Mouse (Mus musculus) megakaryocyte, embryonic 14.5 days (primary cell): ENCODE measurements around the gene Mroh2a. TPM values are rescaled to one million over a fixed set of nuclear protein-coding genes. Genes with fewer than 3 reads are reported as not detected.
A peak's percentile ranks its signal among the peaks of the same experiment; 100 is the strongest.

ENCODE experiments used
- H3K27me3 ChIP-seq: replicated peaks from 2 replicates; pipeline ENCODE3; 2012; ENCODE audit warnings: inconsistent platforms
- H3K36me3 ChIP-seq: replicated peaks from 2 replicates; pipeline ENCODE3; 2012; ENCODE audit warnings: low read length, inconsistent platforms, mixed read lengths
- H3K4me1 ChIP-seq: 2 replicates; pipeline ENCODE4 v1.6.1; 2012; ENCODE audit warnings: inconsistent platforms
- H3K4me3 ChIP-seq: replicated peaks from 2 replicates; pipeline ENCODE3; 2012; ENCODE audit warnings: moderate library complexity, mild to moderate bottlenecking, inconsistent platforms
- H3K9me3 ChIP-seq: 2 replicates; pipeline ENCODE4 v1.6.1; 2012; ENCODE audit warnings: inconsistent platforms
- FLI1 ChIP-seq: IDR thresholded peaks from 2 replicates; pipeline ENCODE4 v1.6.1; 2012; ENCODE audit warnings: low read length, inconsistent platforms, mixed read lengths
- GATA1 ChIP-seq: IDR thresholded peaks from 3 replicates; pipeline ENCODE4 v1.6.1; 2012; ENCODE audit warnings: mixed read lengths, low read length, inconsistent platforms, borderline replicate concordance
- polyA plus RNA-seq: library from polyadenylated mRNA; stranded (reverse); fragments of >175 nt; gene quantifications from 2 replicates; pipeline ENCODE4 v1.2.3, GENCODE M21; 2012; ENCODE audit warnings: low replicate concordance; ENCODE audit not compliant: insufficient read depth

Mroh2a gene
- not detected in 2 replicates for polyA plus RNA-seq

GRCm38 (mm10) chr1:88226670-88227379 is at the start of gene Mroh2a:
Gene Mroh2a (plus strand): TSS chr1:88226986.
- TF ChIP-seq GATA1 (no peak), FLI1 (no peak)
- H3K27me3 ChIP-seq = no peaks in the 10 kb centered on the region
- no peaks in the 10 kb centered on the region for H3K4me1 ChIP-seq
- H3K9me3 ChIP-seq = peaks cover 50% of the 10 kb centered on the region
- no peak within 1 kb of the TSS for H3K4me3 ChIP-seq
- no peaks in the 10 kb centered on the region for H3K36me3 ChIP-seq

DNA sequence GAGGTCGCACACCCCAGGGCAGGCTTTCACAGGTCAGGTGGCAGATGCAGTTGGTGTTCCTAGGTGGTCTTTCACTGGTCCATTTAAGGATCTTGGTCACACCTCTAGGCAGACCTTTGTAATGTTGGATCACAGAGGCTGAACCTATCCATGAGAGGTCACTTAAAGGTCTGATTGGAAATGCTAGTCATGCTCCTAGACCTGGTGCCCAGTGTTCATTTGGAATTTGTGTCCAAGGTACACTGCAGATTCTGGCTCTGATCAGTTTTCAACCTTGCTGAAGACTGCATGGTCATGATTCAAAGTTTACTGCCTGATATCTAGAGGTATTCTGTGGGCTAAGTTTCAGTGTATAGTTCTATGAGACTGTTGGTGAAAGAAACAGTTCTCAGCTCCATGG is 47.1 kb upstream of the Mroh2a start:
- H3K9me3 ChIP-seq = peaks cover 42% of the 10 kb centered on the region
- no peaks in the 10 kb centered on the region for H3K36me3 ChIP-seq
- no peaks in the 10 kb centered on the region for H3K27me3 ChIP-seq
- no peak for TF ChIP-seq GATA1
- TF ChIP-seq FLI1 = no peak
- peaks cover 4% of the 10 kb centered on the region for H3K4me1 ChIP-seq
- H3K4me3 ChIP-seq = no peak overlapping the region

- no peaks in the 10 kb centered on the region; the same call in 1 of the 2 replicates for H3K9me3 ChIP-seq
- TF ChIP-seq FLI1 (no peak), GATA1 (no peak)
- no peaks in the 10 kb centered on the region for H3K27me3 ChIP-seq
- no peak overlapping the region for H3K4me3 ChIP-seq
- peaks cover 4% of the 10 kb centered on the region for H3K4me1 ChIP-seq
- H3K36me3 ChIP-seq = no peaks in the 10 kb centered on the region
Observed at GRCm38 (mm10) chr1:88186325-88186935, 40.4 kb upstream of the Mroh2a start.

DNA sequence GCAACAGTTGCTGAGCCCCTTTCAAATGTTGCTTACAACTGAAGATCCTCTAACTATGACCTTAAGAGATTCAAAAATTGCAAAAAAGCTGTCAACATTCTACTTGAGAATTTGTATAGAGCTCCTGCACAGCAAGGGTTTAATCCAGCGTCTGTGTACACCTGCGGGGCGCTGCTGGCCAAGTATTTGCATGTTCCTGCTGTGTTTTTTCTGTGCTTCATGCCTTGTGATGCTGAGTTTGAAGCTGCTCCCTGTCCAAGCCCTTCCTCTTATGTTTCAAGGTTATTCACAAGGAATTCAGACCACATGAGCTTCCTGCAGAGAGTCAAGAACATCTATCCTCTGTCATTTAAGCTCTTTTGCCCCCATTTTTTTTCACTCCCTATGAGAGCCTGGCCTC is 34.6 kb upstream of the Mroh2a start:
- H3K4me3 ChIP-seq = no peak overlapping the region
- no peaks in the 10 kb centered on the region for H3K4me1 ChIP-seq

GRCm38 (mm10) chr1:88195687-88196086 is 31.1 kb upstream of the Mroh2a start:
- Histone ChIP-seq H3K27me3 (peaks cover 8% of the 10 kb centered on the region), H3K4me1 (no peaks in the 10 kb centered on the region), H3K36me3 (no peaks in the 10 kb centered on the region), H3K4me3 (no peak overlapping the region), H3K9me3 (no peaks in the 10 kb centered on the region)
- TF ChIP-seq GATA1 (no peak), FLI1 (no peak)

More for the DNA sequence above, 34.6 kb upstream of the Mroh2a start:
- no peak for TF ChIP-seq FLI1
- TF ChIP-seq GATA1 = no peak
- no peaks in the 10 kb centered on the region for H3K9me3 ChIP-seq
- H3K36me3 ChIP-seq = no peaks in the 10 kb centered on the region
- no peaks in the 10 kb centered on the region for H3K27me3 ChIP-seq

DNA sequence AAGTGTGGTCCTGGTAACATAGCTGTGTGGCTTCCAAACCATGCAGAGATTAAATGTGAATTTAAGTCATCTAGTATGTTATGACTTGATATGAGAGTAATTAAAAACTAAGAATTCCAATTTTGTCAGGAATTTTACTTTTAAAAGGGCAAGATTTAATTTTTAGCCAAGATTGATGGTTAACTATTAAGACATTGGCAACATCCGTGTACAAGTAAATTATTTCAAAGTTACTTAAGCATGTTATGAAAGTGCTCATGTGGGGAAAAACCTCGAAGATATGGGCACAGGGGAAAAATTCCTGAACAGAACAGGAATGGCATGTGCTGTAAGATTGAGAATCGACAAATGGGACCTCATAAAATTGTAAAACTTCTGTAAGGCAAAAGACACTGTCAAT is 29.3 kb upstream of the Mroh2a start:
- Histone ChIP-seq H3K27me3 (peaks cover 8% of the 10 kb centered on the region), H3K9me3 (no peaks in the 10 kb centered on the region), H3K36me3 (no peaks in the 10 kb centered on the region), H3K4me3 (no peak overlapping the region), H3K4me1 (no peaks in the 10 kb centered on the region)
- TF ChIP-seq GATA1 (no peak), FLI1 (no peak)

DNA sequence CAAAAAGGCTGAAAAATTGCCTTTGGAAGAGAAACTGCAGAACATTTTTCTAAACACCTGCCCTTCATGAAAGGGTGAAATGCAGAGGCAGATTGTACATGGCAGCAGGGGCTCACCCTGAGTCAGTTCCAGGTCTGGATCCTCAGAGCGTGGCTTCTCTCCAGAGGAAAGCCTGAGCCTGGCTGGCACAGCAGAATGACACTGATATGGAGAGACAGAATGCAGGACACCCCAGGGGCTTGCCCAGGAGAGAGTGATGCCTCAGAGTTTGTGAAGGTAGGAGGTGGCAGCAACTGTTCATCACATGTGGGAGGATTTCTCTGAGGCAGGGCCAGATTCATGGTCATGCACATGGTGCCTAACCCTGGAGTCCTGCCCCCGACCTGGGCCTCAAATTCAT is 26.8 kb upstream of the Mroh2a start:
- H3K36me3 ChIP-seq = no peaks in the 10 kb centered on the region
- no peak for TF ChIP-seq GATA1
- TF ChIP-seq FLI1 = no peak

GRCm38 (mm10) chr1:88200456-88200855 is 26.3 kb upstream of the Mroh2a start, which contains the start of gene Ugt1a2:
Gene Ugt1a2 (plus strand): TSS chr1:88200601.
- H3K4me3 ChIP-seq = no peak within 1 kb of the TSS
- H3K36me3 ChIP-seq = no peaks in the 10 kb centered on the region
- H3K27me3 ChIP-seq = peaks cover 11% of the 10 kb centered on the region
- TF ChIP-seq FLI1 = no peak
- no peak for TF ChIP-seq GATA1
- H3K9me3 ChIP-seq = peaks cover 12% of the 10 kb centered on the region
- H3K4me1 ChIP-seq = no peaks in the 10 kb centered on the region; the same call in 1 of the 2 replicates

More for the DNA sequence above, 26.8 kb upstream of the Mroh2a start:
- Histone ChIP-seq H3K27me3 (peaks cover 8% of the 10 kb centered on the region), H3K4me3 (no peak overlapping the region), H3K9me3 (peaks cover 7% of the 10 kb centered on the region), H3K4me1 (no peaks in the 10 kb centered on the region)

DNA sequence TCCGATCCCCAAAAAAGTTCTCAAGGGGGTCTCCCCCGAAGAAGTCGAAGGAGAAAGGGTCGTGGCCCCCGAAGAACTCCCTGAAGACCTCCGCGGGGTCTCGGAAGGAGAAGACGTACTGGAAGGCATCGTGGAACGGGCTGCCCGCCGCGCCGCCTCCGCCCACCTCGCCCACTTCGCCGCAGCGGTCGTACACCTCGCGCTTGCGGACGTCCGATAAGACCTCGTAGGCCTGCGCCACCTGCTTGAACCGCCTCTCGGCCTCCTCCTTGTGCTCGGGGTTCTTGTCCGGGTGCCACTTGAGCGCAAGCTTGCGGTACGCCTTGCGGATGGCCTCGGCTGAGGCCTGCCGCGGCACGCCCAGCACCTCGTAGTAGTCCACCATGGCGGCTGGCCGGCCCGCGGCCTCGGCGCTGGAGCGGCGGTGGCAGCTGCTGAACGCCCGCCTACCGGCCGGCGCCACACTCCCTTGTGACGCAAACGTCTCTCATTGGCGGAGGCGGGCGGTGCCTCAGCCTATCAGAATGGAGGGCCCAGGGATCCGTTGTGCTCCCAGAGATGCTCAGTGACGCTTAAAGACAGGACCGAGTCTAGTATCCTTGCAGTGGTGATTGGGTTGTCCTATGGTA is 21.4 kb upstream of the Mroh2a start, which contains the start of gene Dnajb3:
TSS of gene Dnajb3 (minus strand) at position 489 of the 629 bp plus-strand sequence.
- Histone ChIP-seq H3K27me3 (peaks cover 10% of the 10 kb centered on the region), H3K36me3 (no peaks in the 10 kb centered on the region), H3K4me1 (peaks cover 4% of the 10 kb centered on the region), H3K4me3 (peak within 1 kb of the TSS; percentile 81), H3K9me3 (peaks cover 18% of the 10 kb centered on the region)
- TF ChIP-seq GATA1 = no peak

DNA sequence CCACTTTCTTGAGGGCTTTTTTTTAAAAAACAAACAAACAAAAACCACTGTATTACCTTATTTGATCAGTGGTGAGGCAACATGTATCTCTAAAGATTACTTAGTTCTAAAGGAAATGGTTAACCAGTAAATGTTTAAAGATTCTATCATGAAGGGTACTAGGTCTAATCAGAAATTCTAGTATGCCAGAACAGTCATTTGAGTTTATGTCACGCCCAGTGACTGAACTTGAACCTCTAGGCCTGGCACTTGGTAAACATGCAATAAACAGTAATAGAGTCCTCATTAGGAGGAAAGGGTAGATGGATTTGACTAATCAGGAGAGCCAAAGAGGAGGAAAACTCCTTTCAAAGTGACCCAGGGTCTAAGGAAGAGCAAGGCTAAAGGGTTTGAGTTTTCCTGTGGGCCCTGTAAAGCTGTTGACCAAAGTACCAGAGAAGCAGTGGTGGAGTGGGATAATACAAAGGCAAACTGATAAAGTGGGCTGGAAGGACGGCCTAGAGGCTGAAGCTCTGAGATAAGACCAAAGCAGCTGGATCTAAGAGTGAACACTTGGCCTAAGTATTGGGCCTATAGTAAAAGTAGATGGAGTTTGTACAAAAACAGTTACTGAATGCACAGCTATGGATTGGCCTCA is 19.8 kb upstream of the Mroh2a start:
- peaks cover 25% of the 10 kb centered on the region for H3K9me3 ChIP-seq
- no peaks in the 10 kb centered on the region for H3K36me3 ChIP-seq
- no peak for TF ChIP-seq FLI1
- no peak for TF ChIP-seq GATA1
- H3K27me3 ChIP-seq = peaks cover 7% of the 10 kb centered on the region
- peaks cover 4% of the 10 kb centered on the region for H3K4me1 ChIP-seq
- H3K4me3 ChIP-seq = no peak overlapping the region
